Mouse (Mus musculus): ENCODE measurements around the gene Plin3. TPM values are rescaled to one million over a fixed set of nuclear protein-coding genes. Genes with fewer than 3 reads are reported as not detected.
A peak's percentile ranks its signal among the peaks of the same experiment; 100 is the strongest.

The Plin3 gene
- 10 to 100 TPM; 14.6 to 16.7 TPM for total RNA-seq (2021)

DNA sequence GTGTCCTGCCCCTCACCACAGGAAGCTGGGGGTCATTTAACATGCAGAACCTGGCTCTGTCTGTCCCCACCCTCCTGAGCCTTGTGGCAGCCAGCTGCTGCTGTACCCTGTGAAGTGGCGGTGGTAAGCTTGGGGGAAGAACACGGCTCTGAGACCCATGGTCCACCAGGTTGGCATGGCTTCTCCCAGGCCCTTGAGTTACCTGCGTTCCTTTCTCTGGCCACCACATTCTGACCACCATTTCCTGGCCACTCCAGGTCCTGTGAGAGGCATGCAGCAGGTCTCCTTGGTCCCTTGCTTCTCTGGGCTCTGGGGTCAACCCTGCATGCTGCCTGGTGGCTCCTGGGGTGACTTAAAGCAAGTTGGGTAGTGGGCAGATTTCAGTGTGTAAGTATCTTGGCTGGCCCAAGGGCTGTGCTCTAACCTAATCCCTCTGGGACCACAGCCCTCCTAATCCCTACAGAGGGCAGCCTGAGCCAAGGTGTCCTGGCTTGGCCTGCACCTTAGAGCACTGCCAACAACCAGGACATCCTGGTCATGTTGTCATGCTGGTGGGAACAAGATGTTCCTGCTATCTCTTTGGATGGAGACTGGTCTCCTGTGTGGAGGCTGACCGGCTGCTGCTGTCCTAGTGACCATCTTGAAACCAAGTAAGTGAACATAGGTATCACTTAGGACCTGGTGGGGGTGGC, at the start of gene Plin3:
TSS of gene Plin3 (minus strand) at position 343 of the 692 bp plus-strand sequence.
- DNase-seq (ENCODE audit: extremely low spot score in 1 of 2, low spot score in 1 of 2), result no peak

GRCm38 (mm10) chr17:56340717-56341116, 48.0 kb upstream of the Plin3 start:
- no peak for DNase-seq (ENCODE audit: extremely low spot score in 1 of 2, low spot score in 1 of 2)

DNA sequence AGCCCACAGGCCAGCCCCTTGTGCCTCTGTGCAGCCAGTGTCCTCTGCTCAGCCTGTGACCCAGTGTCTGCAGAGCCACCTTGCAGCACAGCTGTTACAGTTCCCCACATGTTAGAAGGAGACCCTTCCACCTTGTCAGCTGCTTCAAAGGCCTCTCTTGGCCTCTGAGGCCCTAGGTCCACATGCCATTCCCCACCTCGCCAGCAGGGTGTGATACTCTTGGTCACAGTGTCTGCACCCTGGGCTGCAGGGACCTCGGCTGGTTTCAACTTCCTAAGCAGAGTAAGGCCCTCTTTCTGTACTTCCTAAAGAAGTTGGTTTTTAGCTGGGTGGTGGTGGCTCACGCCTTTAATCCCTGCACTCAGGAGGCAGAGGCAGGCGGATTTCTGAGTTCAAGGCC, 46.2 kb upstream of the Plin3 start:
- no peak for DNase-seq (ENCODE audit: extremely low spot score in 1 of 2, low spot score in 1 of 2)

DNA sequence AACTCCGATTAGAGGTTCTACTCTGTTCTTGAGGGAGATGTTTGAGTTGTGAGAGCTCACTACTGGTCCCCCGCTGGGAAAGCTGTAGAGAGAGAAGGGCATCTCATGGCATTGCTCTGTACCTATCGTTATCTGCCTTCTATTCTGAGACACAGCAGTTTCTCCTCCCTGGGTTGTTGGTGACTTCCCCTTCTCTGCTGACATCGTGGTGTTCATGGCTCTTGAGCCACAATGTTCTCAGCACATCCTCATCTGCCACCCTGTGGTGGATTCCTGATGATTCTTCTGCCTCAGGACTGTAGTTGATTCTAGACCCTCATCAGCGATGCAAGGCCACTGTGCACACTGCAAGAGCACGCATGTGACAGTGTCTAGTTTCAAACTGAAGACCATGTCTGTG, 45.1 kb upstream of the Plin3 start:
- no peak for DNase-seq (ENCODE audit: extremely low spot score in 1 of 2, low spot score in 1 of 2)

DNA sequence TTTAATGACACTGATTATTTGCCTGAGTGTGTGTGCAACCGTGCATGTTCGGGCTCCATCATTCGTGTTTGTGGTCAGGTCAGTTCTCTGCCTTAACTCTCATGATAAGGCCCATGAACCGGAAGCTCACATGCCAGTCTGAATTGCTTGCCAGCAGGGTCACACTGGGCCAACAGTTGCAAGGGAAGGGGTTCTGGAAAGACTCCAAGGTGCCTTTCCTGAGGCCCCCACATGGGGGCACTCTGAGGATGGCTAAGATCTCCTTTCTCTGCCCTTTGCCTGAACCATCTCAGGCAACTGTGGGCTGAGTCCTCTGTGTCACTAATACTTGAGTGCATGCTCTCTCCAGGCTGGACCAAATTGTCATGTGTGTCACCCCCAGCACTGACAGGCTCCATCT, 44.5 kb upstream of the Plin3 start:
- DNase-seq (ENCODE audit: extremely low spot score in 1 of 2, low spot score in 1 of 2), result peak in 1 of 2 experiments; percentile 49

GRCm38 (mm10) chr17:56332987-56333386, 40.3 kb upstream of the Plin3 start:
- DNase-seq (ENCODE audit: extremely low spot score in 1 of 2, low spot score in 1 of 2), result no peak

- DNase-seq (ENCODE audit: extremely low spot score in 1 of 2, low spot score in 1 of 2), result no peak
Observed at GRCm38 (mm10) chr17:56331256-56331655, 38.6 kb upstream of the Plin3 start.

GRCm38 (mm10) chr17:56330345-56330744, 37.7 kb upstream of the Plin3 start:
- DNase-seq (ENCODE audit: extremely low spot score in 1 of 2, low spot score in 1 of 2), result no peak

DNA sequence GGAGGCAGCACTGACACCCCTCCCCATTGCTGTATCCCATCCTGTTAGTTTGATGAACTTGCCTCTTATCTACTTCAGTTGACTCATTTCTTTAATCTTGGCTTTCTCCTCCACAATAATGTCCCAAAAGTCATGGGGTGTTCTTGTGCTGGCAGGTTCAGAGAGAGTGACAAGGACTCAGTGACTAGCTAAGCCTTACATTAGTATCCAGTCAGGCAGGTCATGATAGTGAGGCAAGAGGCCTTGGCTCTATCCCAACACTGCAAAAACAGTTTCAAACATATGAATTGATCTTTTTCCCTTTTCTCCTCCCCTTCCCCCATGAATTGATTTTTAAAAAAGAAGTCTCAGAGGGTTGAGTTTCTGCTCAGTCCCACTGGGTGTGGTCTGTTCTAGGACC, 36.6 kb upstream of the Plin3 start:
- DNase-seq (ENCODE audit: extremely low spot score in 1 of 2, low spot score in 1 of 2), result no peak

DNA sequence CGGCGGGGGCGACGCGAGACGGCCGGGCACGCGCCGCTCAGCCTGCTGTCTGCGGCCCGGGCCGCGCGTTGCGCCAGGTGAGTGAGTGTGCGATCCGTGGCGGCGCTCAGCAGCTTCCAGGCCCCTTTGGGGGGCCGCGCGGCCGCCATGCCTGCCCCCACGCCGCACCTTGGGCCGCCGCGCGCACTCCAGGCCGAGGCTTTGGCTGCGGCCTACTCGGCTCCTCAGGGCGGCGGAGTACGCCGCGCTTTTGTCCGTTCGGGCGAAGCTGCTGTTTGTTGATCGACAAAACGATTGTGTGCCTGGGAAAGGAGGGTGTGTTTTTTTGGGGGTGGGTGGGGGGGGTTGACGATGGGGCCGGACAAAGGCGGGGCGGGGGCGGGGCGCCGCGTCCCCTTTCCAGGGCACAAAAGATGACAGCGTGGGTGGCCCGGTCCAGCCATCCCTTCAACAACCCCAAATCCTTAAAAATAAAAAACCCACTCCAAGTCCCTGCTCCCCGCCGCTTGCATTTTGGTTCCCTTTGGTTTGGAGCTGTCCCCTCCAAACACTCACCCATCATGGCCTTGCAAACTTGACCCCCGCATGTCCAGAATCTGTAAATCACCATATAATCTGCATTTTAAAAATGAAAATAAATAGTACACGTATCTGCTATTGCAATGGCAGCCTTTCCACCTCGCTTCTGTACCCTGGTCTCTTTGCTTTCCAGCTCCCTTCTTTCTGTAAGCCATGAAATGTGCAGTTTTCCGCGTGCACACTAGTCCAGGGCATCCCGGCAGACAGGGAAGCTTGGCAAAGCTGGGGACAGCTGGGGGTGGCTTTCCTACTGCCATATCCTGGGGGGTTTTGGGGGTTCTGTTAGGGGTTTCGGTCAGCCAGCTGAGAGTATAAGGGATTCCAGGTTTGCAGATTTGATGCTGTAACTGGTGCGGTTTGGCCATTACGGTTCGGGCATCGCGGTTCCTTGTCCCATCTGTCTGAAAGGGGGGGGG, 33.8 kb upstream of the Plin3 start:
- DNase-seq (ENCODE audit: extremely low spot score in 1 of 2, low spot score in 1 of 2), result no peak

GRCm38 (mm10) chr17:56325450-56326152, 32.9 kb upstream of the Plin3 start, which contains the start of gene Kdm4b:
TSS of gene Kdm4b (plus strand) at chr17:56326062.
- DNase-seq (ENCODE audit: extremely low spot score in 1 of 2, low spot score in 1 of 2), result peak; percentile 92 to 93

DNA sequence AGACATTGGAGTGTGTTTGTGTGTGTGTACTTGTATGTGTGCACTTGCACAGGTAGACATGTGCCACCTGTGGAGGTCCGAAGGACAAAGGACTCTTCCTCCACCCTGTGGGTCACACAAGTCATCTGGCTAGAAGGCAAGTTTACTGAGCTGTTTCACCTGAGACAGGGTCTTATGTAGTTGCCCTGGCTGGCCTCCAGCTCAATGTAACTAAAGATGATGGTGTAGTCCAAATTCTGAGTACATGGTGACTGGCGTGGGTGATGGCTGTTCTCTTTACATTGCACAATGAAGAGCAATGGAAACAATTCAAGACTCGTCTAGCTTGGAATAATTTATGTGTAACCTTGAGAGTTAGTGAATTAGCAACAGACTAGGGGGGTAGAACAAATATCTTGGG, 31.7 kb upstream of the Plin3 start:
- no peak for DNase-seq (ENCODE audit: extremely low spot score in 1 of 2, low spot score in 1 of 2)

DNA sequence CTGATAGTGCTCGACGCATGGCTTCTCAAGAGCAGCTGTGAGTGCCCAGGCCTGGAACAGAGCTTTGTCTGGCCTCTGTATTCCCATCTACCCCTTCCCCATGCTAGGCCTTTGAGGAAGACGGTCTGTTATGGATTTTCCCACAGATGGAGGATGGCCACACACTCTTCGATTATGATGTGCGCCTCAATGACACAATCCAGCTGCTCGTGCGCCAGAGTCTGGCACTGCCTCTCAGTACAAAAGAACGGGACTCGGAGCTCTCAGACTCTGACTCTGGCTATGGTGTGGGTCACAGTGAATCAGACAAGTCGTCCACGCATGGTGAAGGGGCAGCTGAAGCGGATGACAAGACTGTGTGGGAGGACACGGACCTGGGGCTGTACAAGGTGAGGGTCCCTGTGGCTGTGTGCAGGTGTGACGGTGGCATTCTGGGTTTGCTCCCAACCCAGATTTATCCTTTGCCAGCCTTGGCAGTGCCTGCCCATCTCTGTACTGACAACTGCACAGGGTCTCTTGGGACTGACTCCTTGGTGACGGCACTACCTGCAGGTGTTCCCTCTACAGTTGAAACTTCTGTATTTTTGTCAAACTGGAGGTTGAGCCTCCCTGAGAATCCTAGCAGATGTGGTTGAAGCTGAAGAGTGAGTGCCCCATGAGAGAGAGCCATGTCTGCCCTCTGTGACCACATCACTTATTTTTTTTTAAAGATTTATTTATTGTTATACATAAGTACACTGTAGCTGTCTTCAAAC, 16.7 kb upstream of the Plin3 start:
- DNase-seq (ENCODE audit: extremely low spot score in 1 of 2, low spot score in 1 of 2), result no peak

GRCm38 (mm10) chr17:56308088-56308487, 15.4 kb upstream of the Plin3 start:
- DNase-seq (ENCODE audit: extremely low spot score in 1 of 2, low spot score in 1 of 2), result no peak

DNA sequence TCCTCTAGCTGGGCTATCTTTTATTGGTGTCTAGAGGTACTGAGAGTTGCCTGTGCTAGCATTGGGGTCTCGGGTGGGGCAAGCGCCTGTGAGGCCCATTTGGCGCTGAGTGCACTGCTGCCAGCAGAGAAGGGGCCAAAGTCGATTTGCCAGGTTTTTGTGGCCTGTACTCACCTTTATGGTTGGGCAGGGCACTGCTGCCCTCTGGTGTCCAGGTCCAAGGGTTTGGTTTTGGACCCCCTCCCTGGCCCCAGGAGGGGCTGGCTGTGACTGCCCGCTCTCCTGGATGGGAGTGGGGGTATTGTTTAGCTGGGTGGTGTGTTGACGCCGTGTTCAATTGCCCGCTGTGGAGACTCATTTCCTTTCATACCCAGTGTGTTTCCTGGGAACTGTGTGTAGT, 13.2 kb upstream of the Plin3 start:
- DNase-seq (ENCODE audit: extremely low spot score in 1 of 2, low spot score in 1 of 2), result no peak

- no peak for DNase-seq (ENCODE audit: extremely low spot score in 1 of 2, low spot score in 1 of 2)
Observed at GRCm38 (mm10) chr17:56305156-56305555, 12.5 kb upstream of the Plin3 start.

- DNase-seq (ENCODE audit: extremely low spot score in 1 of 2, low spot score in 1 of 2), result no peak
Observed at GRCm38 (mm10) chr17:56304718-56305117, 12.0 kb upstream of the Plin3 start.

GRCm38 (mm10) chr17:56303847-56304586, 11.3 kb upstream of the Plin3 start:
- DNase-seq (ENCODE audit: extremely low spot score in 1 of 2, low spot score in 1 of 2), result peak; percentile 76 to 83

DNA sequence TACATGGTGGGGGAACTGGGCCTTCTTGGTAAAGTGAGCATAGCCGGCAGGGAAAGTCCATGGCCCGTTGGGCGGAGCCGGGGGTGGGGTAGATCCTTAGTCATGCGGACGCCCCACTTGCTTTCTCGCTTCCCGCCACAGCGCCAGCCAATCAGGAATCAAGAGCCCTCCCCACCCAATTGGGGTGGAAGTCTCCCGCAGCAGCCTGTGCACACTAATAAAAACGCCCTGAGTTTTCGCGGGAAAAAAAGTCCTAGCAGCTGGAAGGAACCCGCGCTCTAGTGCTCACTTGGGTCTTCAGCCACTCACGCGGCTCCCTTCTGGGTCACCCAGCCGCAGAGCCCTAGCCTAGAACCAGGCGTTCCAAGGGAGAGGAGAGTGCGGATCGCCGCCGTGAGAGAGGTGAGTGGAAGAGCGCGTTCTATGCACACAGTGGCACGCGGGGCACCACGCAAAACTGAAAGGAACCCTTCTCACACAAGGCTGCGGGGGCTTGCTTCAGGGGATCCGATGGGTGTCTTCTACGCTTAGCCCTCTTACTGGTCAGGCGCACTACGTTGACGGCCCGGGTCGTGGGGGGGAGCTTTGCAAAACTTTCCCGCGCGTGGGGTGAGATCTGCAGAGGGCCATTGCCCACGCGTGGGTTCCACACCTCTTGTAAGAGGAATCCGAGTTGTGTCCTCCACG, 10.6 kb upstream of the Plin3 start, which contains the start of gene Uhrf1:
TSS of gene Uhrf1 (plus strand) at position 162 of the 687 bp plus-strand sequence.
- no peak for DNase-seq (ENCODE audit: extremely low spot score in 1 of 2, low spot score in 1 of 2)
